Mouse (Mus musculus): ENCODE data around the gene Per3.
"Not testable (repeated sequence)": the region's sequence is repeated elsewhere in the genome, so short reads cannot be mapped to it uniquely, and the experiment has no call there.

- not testable (repeated sequence) for TF ChIP-seq CTCF (IDR thresholded peaks at IDR 0.05; ENCODE audit: extremely low read depth, insufficient read depth, insufficient read length, insufficient replicate concordance); POLR2A (IDR thresholded peaks at IDR 0.05; ENCODE audit: low read depth, low read length)
Measured at GRCm38 (mm10) chr4:151017356-151017755, 27.1 kb downstream of the Per3 start.

Data from spleen, adult 2 months (tissue).